Mouse (Mus musculus) olfactory bulb, adult 2 months (tissue): ENCODE measurements around the gene Nln. TPM values are rescaled to one million over a fixed set of nuclear protein-coding genes. Genes with fewer than 3 reads are reported as not detected.
A peak's percentile ranks its signal among the peaks of the same experiment; 100 is the strongest.

ENCODE experiments used
- H3K27ac ChIP-seq: fragments of 200-500 bp; 2 replicates; pipeline ENCODE4 v1.5.1; 2012; ENCODE audit warnings: low read depth, low read length; ENCODE audit not compliant: insufficient read depth
- H3K4me1 ChIP-seq: fragments of 200-500 bp; 2 replicates; pipeline ENCODE4 v1.6.1; 2012; ENCODE audit warnings: low read length; ENCODE audit not compliant: control insufficient read depth, insufficient read depth
- H3K4me3 ChIP-seq: fragments of 200-500 bp; 2 replicates; pipeline ENCODE4 v1.5.1; 2012; ENCODE audit warnings: mild to moderate bottlenecking, low read depth, low read length, moderate library complexity; ENCODE audit not compliant: insufficient read depth
- CTCF ChIP-seq: fragments of 200-500 bp; IDR thresholded peaks from 2 replicates; pipeline ENCODE4 v1.5.1; 2012; ENCODE audit warnings: low read depth, mild to moderate bottlenecking, low read length, moderate library complexity; ENCODE audit not compliant: insufficient read depth
- POLR2A ChIP-seq: fragments of 200-500 bp; IDR thresholded peaks from 2 replicates; pipeline ENCODE4 v1.6.1; 2012; ENCODE audit warnings: mild to moderate bottlenecking, low read depth, low read length, moderate library complexity; ENCODE audit not compliant: insufficient read depth
- whole genome bisulfite sequencing: fragments of 180-500 bp; shearing (Covaris S2); methylation state at CpG from one replicate; pipeline ENCODE4 v1.1.7; 2018; 5-methylcytosine and 5-hydroxymethylcytosine counted together
- polyA plus RNA-seq: library from polyadenylated mRNA; stranded (reverse); fragments of >200 nt; gene quantifications from 2 replicates; pipeline ENCODE4 v1.2.4, GENCODE M21; 2012; ENCODE audit warnings: low replicate concordance; ENCODE audit not compliant: missing spikeins, insufficient read depth, insufficient read length

Nln gene
- not detected in 2 replicates for polyA plus RNA-seq

DNA sequence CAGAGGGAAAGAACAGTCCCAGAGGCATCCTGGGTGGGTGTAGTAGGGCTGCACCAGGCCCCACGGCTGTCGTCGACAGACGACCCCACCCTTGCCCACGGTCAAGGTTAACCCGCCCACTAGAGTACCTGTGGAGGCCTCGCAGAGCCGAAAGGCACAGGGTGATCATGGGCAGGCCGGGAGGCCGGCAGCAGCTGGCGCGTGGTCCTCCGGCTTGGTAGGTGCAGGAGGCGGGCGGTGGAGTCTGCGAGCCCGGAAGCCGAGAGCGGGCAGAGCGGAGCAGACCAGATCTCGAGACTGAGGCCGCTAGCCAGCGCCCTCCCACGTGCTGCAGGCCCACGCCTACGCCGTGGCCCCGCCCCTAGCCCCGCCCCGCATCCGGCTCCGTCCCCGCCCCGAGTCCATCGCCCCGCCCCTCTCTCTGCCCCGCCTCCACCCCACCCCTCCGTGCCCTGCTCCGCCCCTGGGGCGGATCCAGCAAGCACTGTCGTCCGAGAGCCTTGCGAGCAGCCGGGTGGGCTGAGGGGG, at the start of gene Nln, which contains the start of gene Sgtb:
Nln (minus strand) TSS at position 327 of the 528 bp plus-strand sequence.
Sgtb (plus strand) TSS at position 454 of the 528 bp plus-strand sequence.
- under 1% methylated on average over 41 of the region's 44 CpGs for WGBS
- H3K4me1 ChIP-seq, result peaks cover 6% of the 10 kb centered on the region
- H3K27ac ChIP-seq, result peak within 1 kb of the TSS; percentile 59; the same call in 1 of the 2 replicates
- H3K4me3 ChIP-seq, result peak within 1 kb of the TSS; percentile 84
- no peak for TF ChIP-seq POLR2A
- TF ChIP-seq CTCF, result no peak

- Histone ChIP-seq H3K4me1 (no peaks in the 10 kb centered on the region), H3K27ac (no peak overlapping the region), H3K4me3 (no peak overlapping the region)
- WGBS, result 87% methylated on average over 1 of the region's 1 CpGs
- TF ChIP-seq CTCF (no peak), POLR2A (no peak)
These were observed 46.3 kb upstream of the Nln start for GRCm38 (mm10) chr13:104155686-104156085.

DNA sequence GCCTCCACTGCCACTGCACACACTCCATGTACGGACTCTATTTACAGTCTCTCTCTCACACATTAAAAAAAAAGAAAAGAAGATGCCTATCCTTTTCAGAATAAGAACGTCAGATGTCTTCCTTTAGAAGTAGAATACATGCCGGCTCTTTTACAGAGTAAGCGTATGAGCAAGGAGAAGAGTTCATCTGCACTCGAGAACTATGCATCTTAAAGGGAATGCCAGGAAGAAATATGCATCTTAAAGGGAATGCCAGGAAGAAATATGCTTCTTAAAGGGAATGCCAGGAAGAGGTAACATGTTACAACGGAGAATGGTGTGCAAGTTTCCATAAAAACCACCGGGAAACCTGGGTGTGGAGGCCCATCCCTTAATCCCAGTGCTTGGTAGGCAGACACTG, 45.7 kb upstream of the Nln start:
- 86% methylated on average over 7 of the region's 7 CpGs for WGBS
- no peak overlapping the region for H3K27ac ChIP-seq
- TF ChIP-seq POLR2A (no peak), CTCF (no peak)

DNA sequence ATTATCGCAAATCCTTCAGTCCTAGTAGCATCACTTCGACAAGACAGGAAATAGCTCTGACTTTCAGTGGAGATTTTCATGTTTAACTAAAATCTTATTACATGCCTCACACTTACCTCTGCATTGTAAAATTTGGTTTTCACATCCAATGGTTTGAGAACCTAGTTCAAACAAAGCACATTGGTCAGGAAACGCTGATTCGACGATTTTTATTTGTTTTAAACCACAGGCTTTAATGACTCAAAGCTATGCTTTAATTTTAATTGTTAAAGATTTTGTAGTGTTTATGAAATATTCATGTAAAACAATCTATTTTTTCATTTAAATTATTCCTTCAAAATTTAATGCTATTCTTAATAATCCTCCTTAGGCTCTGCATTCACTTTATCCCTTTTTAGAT, 44.8 kb upstream of the Nln start:
- Histone ChIP-seq H3K4me3 (no peak overlapping the region), H3K27ac (no peak overlapping the region), H3K4me1 (no peaks in the 10 kb centered on the region)
- no peak for TF ChIP-seq CTCF
- 95% methylated on average over 5 of the region's 5 CpGs for WGBS

More for the DNA sequence above, 45.7 kb upstream of the Nln start:
- H3K4me3 ChIP-seq, result no peak overlapping the region
- H3K4me1 ChIP-seq, result no peaks in the 10 kb centered on the region

- H3K4me3 ChIP-seq, result no peak overlapping the region
- TF ChIP-seq CTCF, result no peak
- TF ChIP-seq POLR2A, result no peak
- 83% methylated on average over 3 of the region's 3 CpGs for WGBS
- no peaks in the 10 kb centered on the region for H3K4me1 ChIP-seq
- no peak overlapping the region for H3K27ac ChIP-seq
These were observed 36.2 kb upstream of the Nln start for GRCm38 (mm10) chr13:104145646-104146045.

DNA sequence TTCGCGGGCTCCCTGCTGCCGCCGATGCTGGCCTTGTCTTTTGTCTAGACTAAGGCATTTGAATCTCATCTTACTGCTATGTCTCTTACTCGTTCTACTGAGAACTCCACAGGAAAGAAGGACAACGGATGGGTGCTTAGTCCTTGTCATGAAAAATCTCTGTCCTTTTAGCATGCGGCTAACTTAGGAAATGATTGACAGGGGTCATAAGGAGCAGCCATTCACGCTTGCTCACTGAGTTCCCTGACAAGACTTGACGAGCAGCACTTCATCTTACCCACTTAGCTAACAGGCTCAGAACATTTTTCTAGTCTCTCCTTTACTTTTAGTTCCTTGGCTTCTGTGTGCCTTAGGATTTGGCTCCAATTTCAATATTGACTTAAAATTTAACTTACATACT, 35.5 kb upstream of the Nln start:
- TF ChIP-seq CTCF, result no peak
- TF ChIP-seq POLR2A, result no peak
- H3K4me1 ChIP-seq, result no peaks in the 10 kb centered on the region
- H3K27ac ChIP-seq, result no peak overlapping the region
- no peak overlapping the region for H3K4me3 ChIP-seq
- WGBS, result 80% methylated on average over 9 of the region's 9 CpGs

GRCm38 (mm10) chr13:104139369-104140209, 30.2 kb upstream of the Nln start:
- 0 out of 2 replicates have a peak, but pooled peaks have one; percentile 30 for TF ChIP-seq CTCF
- no peak for TF ChIP-seq POLR2A
- WGBS, result 42% methylated on average over 13 of the region's 13 CpGs
- Histone ChIP-seq H3K4me3 (no peak overlapping the region), H3K4me1 (no peaks in the 10 kb centered on the region), H3K27ac (no peak overlapping the region)

DNA sequence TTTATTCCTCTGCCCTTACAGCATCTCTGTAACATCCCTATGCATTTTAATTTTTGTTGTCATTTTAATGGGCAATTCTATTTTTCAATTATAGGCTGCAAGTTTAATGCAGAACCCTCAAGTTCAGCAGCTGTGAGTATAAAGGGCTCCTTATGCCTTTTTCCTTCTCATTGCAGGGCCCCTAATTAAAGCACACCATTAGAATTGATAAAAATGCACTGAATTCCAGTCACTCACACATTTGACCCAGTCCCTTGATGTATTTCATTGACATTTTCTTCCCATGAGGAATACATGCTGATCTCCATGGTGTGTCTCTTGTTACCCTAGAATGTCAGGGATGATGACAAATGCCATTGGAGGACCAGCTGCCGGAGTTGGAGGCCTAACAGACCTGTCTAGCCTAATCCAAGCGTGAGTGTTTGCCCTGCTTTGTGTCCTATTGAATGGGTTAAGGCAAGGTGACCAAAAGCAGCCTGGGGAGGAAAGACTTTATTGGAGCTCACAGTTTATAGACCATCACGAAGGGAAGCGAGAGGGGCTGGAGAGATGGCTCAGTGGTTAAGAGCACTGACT, 25.2 kb upstream of the Nln start:
- WGBS, result 63% methylated on average over 4 of the region's 4 CpGs
- no peak overlapping the region for H3K27ac ChIP-seq
- no peaks in the 10 kb centered on the region for H3K4me1 ChIP-seq
- TF ChIP-seq POLR2A, result no peak
- no peak for TF ChIP-seq CTCF
- H3K4me3 ChIP-seq, result no peak overlapping the region

GRCm38 (mm10) chr13:104132561-104132960, 23.1 kb upstream of the Nln start:
- WGBS, result 96% methylated on average over 2 of the region's 2 CpGs
- H3K4me1 ChIP-seq, result no peaks in the 10 kb centered on the region
- no peak overlapping the region for H3K4me3 ChIP-seq
- TF ChIP-seq CTCF (no peak), POLR2A (no peak)
- H3K27ac ChIP-seq, result no peak overlapping the region
